Mouse (Mus musculus): ENCODE results near the gene Miox. TPM values are rescaled to one million over a fixed set of nuclear protein-coding genes. Genes with fewer than 3 reads are reported as not detected.
A peak's percentile ranks its signal among the peaks of the same experiment; 100 is the strongest.

Miox gene
- polyA plus RNA-seq, 1 experiment: 0.04 TPM

DNA sequence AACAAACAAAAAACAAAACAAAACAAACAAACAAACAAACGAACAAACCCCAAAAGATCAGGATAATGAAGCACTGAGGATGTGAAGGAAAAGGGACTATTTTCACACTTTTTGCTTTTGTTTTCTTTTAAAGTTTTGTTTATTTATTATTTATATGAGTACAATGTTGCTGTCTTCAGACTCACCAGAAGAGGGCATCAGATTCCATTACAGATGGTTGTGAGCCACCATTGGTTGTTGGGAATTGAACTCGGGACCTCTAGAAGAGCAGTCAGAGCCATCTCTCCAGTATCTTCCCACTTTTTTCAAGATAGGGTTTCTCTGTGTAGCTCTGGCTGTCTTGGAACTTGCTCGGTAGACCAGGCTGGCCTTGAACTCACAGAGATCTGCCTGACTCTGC, 9.1 kb downstream of the Miox start:
- H3K36me3 ChIP-seq (ENCODE audit: control insufficient read depth, insufficient read depth): no peaks in the 10 kb centered on the region
- no peak overlapping the region for H3K4me2 ChIP-seq (ENCODE audit: low read depth)
- peaks cover 6% of the 10 kb centered on the region for H3K27me3 ChIP-seq (ENCODE audit: control insufficient read depth, insufficient read depth, insufficient read length)
- H3K4me3 ChIP-seq: no peak overlapping the region
- TF ChIP-seq REST (IDR thresholded peaks at IDR 0.05; ENCODE audit: insufficient read depth, insufficient read length): no peak
- no peak for TF ChIP-seq SRF (IDR thresholded peaks at IDR 0.05; ENCODE audit: control insufficient read depth, insufficient read length, low read depth)
- no peak for TF ChIP-seq POLR2AphosphoS2 (IDR thresholded peaks at IDR 0.05; ENCODE audit: insufficient read length, low read depth)
- no peak for TF ChIP-seq TCF12 (IDR thresholded peaks at IDR 0.05; ENCODE audit: insufficient read depth, poor library complexity, severe bottlenecking)
- no peak for TF ChIP-seq USF1 (IDR thresholded peaks at IDR 0.05; ENCODE audit: low read depth)
- TF ChIP-seq E2F4 (IDR thresholded peaks at IDR 0.05; ENCODE audit: insufficient read depth): no peak
- no peak for TF ChIP-seq MYOD1 (IDR thresholded peaks at IDR 0.05; ENCODE audit: control insufficient read depth in 1 of 3, insufficient read length in 2 of 3, low read depth in 2 of 3)
- TF ChIP-seq MAX (IDR thresholded peaks at IDR 0.05; ENCODE audit: low read depth): no peak
- no peak for TF ChIP-seq MYOG (IDR thresholded peaks at IDR 0.05; ENCODE audit: control insufficient read depth in 1 of 3, insufficient read depth in 1 of 3, insufficient read length in 2 of 3, low read depth in 2 of 3)
- no peak for TF ChIP-seq TCF3 (IDR thresholded peaks at IDR 0.05; ENCODE audit: insufficient read length, low read depth)
- no peak for TF ChIP-seq POLR2A (IDR thresholded peaks at IDR 0.05; ENCODE audit: insufficient read length, low read depth)
- TF ChIP-seq CEBPB (IDR thresholded peaks at IDR 0.05; ENCODE audit: insufficient read depth, poor library complexity, severe bottlenecking): no peak
- H3ac ChIP-seq (ENCODE audit: control insufficient read depth, insufficient read length): no peak overlapping the region
- no peaks in the 10 kb centered on the region for H3K79me2 ChIP-seq (ENCODE audit: control insufficient read depth, insufficient read depth)

DNA sequence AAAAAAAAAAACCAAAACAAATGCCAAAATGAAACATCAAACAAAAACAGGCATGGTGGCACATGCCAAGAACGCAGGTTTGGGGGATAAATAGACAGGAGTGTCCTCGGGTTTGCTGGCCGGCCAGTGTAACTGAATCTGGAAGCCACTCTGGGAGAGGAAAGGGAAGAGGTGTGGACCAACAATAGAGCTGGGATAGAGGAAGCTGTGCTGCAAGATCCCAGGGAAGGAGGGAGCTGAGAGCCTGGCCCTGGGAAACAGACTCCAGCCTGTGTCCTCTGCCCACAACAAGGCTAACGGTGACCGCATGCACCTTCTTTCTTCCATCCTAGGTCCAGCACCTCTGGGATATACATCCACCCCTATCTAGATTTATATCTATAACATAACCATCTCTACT, 16.2 kb downstream of the Miox start:
- peaks cover 14% of the 10 kb centered on the region for H3K79me2 ChIP-seq (ENCODE audit: control insufficient read depth, insufficient read depth)
- peaks cover 4% of the 10 kb centered on the region for H3K36me3 ChIP-seq (ENCODE audit: control insufficient read depth, insufficient read depth)
- H3K4me2 ChIP-seq (ENCODE audit: low read depth): no peak overlapping the region
- no peak overlapping the region for H3ac ChIP-seq (ENCODE audit: control insufficient read depth, insufficient read length)
- TF ChIP-seq POLR2A (IDR thresholded peaks at IDR 0.05; ENCODE audit: insufficient read length, low read depth) (no peak), SRF (IDR thresholded peaks at IDR 0.05; ENCODE audit: control insufficient read depth, insufficient read length, low read depth) (no peak), MYOD1 (IDR thresholded peaks at IDR 0.05; ENCODE audit: control insufficient read depth in 1 of 3, insufficient read length in 2 of 3, low read depth in 2 of 3) (no peak), MYOG (IDR thresholded peaks at IDR 0.05; ENCODE audit: control insufficient read depth in 1 of 3, insufficient read depth in 1 of 3, insufficient read length in 2 of 3, low read depth in 2 of 3) (no peak), MAX (IDR thresholded peaks at IDR 0.05; ENCODE audit: low read depth) (no peak), E2F4 (IDR thresholded peaks at IDR 0.05; ENCODE audit: insufficient read depth) (no peak)
- no peaks in the 10 kb centered on the region for H3K27me3 ChIP-seq (ENCODE audit: control insufficient read depth, insufficient read depth, insufficient read length)
- H3K4me3 ChIP-seq: no peak overlapping the region

DNA sequence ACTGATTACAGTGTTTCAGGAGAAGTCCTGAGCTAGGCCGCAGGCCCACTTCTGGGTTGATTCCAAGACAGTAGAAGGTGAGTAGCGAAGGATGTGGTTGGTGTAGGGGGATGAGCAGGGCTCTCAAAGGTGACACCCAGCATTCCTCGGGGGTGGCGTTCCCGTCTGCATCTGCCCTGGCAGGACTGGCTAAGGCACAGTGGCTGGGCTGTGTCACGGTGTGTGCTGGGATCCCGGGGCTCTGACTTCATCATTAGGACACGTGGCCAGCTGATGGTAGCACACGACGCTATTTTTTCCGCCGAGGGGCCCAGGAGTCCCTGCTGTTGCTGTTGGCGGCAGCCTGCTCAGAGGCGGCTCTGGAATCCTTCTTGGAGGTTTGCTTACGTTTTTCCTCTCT, 17.1 kb downstream of the Miox start:
- H3K27me3 ChIP-seq (ENCODE audit: control insufficient read depth, insufficient read depth, insufficient read length): no peaks in the 10 kb centered on the region
- peaks cover 20% of the 10 kb centered on the region for H3K79me2 ChIP-seq (ENCODE audit: control insufficient read depth, insufficient read depth)
- H3K4me3 ChIP-seq: no peak overlapping the region
- TF ChIP-seq TCF12 (IDR thresholded peaks at IDR 0.05; ENCODE audit: insufficient read depth, poor library complexity, severe bottlenecking) (no peak), POLR2A (IDR thresholded peaks at IDR 0.05; ENCODE audit: insufficient read length, low read depth) (no peak), SRF (IDR thresholded peaks at IDR 0.05; ENCODE audit: control insufficient read depth, insufficient read length, low read depth) (no peak), MAX (IDR thresholded peaks at IDR 0.05; ENCODE audit: low read depth) (no peak)
- H3ac ChIP-seq (ENCODE audit: control insufficient read depth, insufficient read length): no peak overlapping the region
- H3K36me3 ChIP-seq (ENCODE audit: control insufficient read depth, insufficient read depth): peaks cover 4% of the 10 kb centered on the region
- no peak overlapping the region for H3K4me2 ChIP-seq (ENCODE audit: low read depth)

DNA sequence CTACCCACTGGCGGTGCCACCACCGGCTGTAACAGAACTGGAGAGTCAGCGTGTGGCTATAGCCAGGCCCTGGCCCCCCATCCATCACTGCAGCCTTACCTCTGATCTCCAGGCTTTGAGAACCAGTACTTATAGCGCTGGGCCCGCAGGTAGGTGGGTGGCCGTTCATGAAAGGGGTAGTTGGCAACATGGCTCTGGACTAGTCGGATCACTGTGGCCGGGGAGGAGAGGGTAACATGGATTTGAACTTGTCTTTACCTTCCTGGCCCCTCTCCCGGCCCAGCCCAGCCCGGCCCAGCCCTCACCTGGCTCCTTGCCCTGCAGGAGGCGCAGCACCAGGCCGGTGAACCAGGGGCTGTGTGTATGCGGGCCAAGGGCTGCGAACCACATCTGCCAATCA, 17.9 kb downstream of the Miox start:
- Histone ChIP-seq H3K79me2 (ENCODE audit: control insufficient read depth, insufficient read depth) (peaks cover 27% of the 10 kb centered on the region), H3K27me3 (ENCODE audit: control insufficient read depth, insufficient read depth, insufficient read length) (no peaks in the 10 kb centered on the region), H3K36me3 (ENCODE audit: control insufficient read depth, insufficient read depth) (peaks cover 4% of the 10 kb centered on the region), H3K4me2 (ENCODE audit: low read depth) (no peak overlapping the region), H3K4me3 (no peak overlapping the region), H3ac (ENCODE audit: control insufficient read depth, insufficient read length) (no peak overlapping the region)
- no peak for TF ChIP-seq MYOG (IDR thresholded peaks at IDR 0.05; ENCODE audit: control insufficient read depth in 1 of 3, insufficient read depth in 1 of 3, insufficient read length in 2 of 3, low read depth in 2 of 3)

DNA sequence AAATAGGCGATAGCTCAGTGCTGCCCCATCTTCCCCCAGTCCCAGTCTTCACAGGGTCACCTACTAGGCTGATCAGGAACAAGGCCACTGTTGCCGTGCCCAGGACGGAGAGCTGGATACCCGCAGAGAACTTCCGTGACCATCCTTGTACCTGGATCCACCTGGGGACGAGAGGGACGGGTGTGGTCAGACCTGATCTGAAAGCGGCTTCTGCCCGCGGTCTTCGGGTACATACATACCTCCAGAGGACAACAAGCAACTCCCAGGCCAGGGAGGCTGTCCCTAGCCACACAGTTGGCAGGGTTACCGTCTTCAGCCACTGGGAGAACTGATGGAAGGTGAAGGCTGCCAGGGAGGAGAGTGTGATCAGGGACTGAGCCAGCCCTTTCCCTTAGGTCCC, 18.6 kb downstream of the Miox start:
- TF ChIP-seq REST (IDR thresholded peaks at IDR 0.05; ENCODE audit: insufficient read depth, insufficient read length): no peak

DNA sequence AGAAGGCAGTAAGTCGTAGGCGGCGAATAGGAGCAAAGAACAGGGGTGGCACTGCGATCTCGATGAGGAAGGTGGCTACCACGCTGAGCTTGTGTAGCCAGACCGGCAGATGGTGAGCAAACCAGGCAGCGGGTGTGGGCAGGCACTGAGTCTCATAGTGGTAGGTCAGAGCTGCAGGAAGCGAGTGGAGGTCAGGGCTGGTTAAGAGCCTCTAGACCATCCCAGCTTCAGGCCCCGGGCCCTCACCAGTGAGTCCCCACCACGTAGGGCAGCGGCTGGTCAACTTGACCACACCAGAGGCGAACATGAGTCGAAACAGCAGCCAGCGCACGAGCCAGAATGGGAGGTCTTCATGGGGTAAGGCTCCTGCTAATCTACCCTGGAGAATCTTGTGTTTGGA, 19.6 kb downstream of the Miox start:
- Histone ChIP-seq H3K36me3 (ENCODE audit: control insufficient read depth, insufficient read depth) (peaks cover 9% of the 10 kb centered on the region), H3K79me2 (ENCODE audit: control insufficient read depth, insufficient read depth) (peaks cover 45% of the 10 kb centered on the region), H3ac (ENCODE audit: control insufficient read depth, insufficient read length) (no peak overlapping the region), H3K4me3 (peak overlapping the region; percentile 97), H3K4me2 (ENCODE audit: low read depth) (peak overlapping the region; percentile 75), H3K27me3 (ENCODE audit: control insufficient read depth, insufficient read depth, insufficient read length) (no peaks in the 10 kb centered on the region)
- TF ChIP-seq TCF3 (IDR thresholded peaks at IDR 0.05; ENCODE audit: insufficient read length, low read depth) (no peak), E2F4 (IDR thresholded peaks at IDR 0.05; ENCODE audit: insufficient read depth) (no peak), POLR2A (IDR thresholded peaks at IDR 0.05; ENCODE audit: insufficient read length, low read depth) (no peak), MYOG (IDR thresholded peaks at IDR 0.05; ENCODE audit: control insufficient read depth in 1 of 3, insufficient read depth in 1 of 3, insufficient read length in 2 of 3, low read depth in 2 of 3) (no peak), TCF12 (IDR thresholded peaks at IDR 0.05; ENCODE audit: insufficient read depth, poor library complexity, severe bottlenecking) (no peak), POLR2AphosphoS2 (IDR thresholded peaks at IDR 0.05; ENCODE audit: insufficient read length, low read depth) (no peak), REST (IDR thresholded peaks at IDR 0.05; ENCODE audit: insufficient read depth, insufficient read length) (no peak), MYOD1 (IDR thresholded peaks at IDR 0.05; ENCODE audit: control insufficient read depth in 1 of 3, insufficient read length in 2 of 3, low read depth in 2 of 3) (no peak), SRF (IDR thresholded peaks at IDR 0.05; ENCODE audit: control insufficient read depth, insufficient read length, low read depth) (no peak), CEBPB (IDR thresholded peaks at IDR 0.05; ENCODE audit: insufficient read depth, poor library complexity, severe bottlenecking) (no peak), USF1 (IDR thresholded peaks at IDR 0.05; ENCODE audit: low read depth) (no peak), MAX (IDR thresholded peaks at IDR 0.05; ENCODE audit: low read depth) (no peak)

More for the DNA sequence above, 18.6 kb downstream of the Miox start:
- Histone ChIP-seq H3K27me3 (ENCODE audit: control insufficient read depth, insufficient read depth, insufficient read length) (no peaks in the 10 kb centered on the region), H3K79me2 (ENCODE audit: control insufficient read depth, insufficient read depth) (peaks cover 35% of the 10 kb centered on the region), H3K4me3 (no peak overlapping the region), H3K36me3 (ENCODE audit: control insufficient read depth, insufficient read depth) (peaks cover 4% of the 10 kb centered on the region), H3K4me2 (ENCODE audit: low read depth) (no peak overlapping the region), H3ac (ENCODE audit: control insufficient read depth, insufficient read length) (no peak overlapping the region)
